Mouse (Mus musculus) CH12.LX (cell line): ENCODE data around the gene Cep41. TPM values are rescaled to one million over a fixed set of nuclear protein-coding genes. Genes with fewer than 3 reads are reported as not detected.

ENCODE experiments used
- DNase-seq: peaks from one replicate; pipeline ENCODE4 v3.0.0-alpha.2; 2013; ENCODE audit errors: extremely low read depth
- H3K27ac ChIP-seq: 2 replicates; pipeline ENCODE4 v1.5.1; 2012; ENCODE audit warnings: low read depth, mild to moderate bottlenecking, control low read depth, moderate library complexity; ENCODE audit not compliant: insufficient read depth
- H3K27me3 ChIP-seq: replicated peaks from 2 replicates; pipeline ENCODE3; 2012; ENCODE audit warnings: inconsistent platforms
- H3K36me3 ChIP-seq, 2 experiments: replicated peaks in 1 of 2; 2 replicates each; pipeline versions ENCODE3 to v1.6.1; 2012; ENCODE audit warnings: inconsistent platforms in 1 of 2, low read length in 1 of 2, mild to moderate bottlenecking in 1 of 2, mixed read lengths in 1 of 2, moderate library complexity in 1 of 2; ENCODE audit not compliant: control insufficient read depth in 1 of 2, insufficient read depth in 1 of 2
- H3K4me1 ChIP-seq, 2 experiments: 2 replicates each; pipeline ENCODE4 v1.6.1; 2012; ENCODE audit warnings: inconsistent platforms in 1 of 2, moderate library complexity in 1 of 2; ENCODE audit not compliant: insufficient read depth in 2 of 2, control insufficient read depth in 1 of 2
- H3K4me2 ChIP-seq: 2 replicates; pipeline ENCODE4 v1.6.1; 2012; ENCODE audit warnings: low read depth, mild to moderate bottlenecking, control low read depth; ENCODE audit not compliant: poor library complexity, insufficient read depth, severe bottlenecking
- H3K4me3 ChIP-seq, 3 experiments: fragments of 150-350 bp in 1 of 3; sonication (generic) in 1 of 3; replicated peaks in 1 of 3; 2 replicates each; pipeline versions ENCODE3 to v1.5.1; 2011 to 2012; ENCODE audit warnings: low read depth in 2 of 3, low read length in 2 of 3, mild to moderate bottlenecking in 2 of 3, moderate library complexity in 2 of 3, control low read depth in 1 of 3, improper control_type of control experiment in 1 of 3, inconsistent platforms in 1 of 3, mixed read lengths in 1 of 3; ENCODE audit not compliant: poor library complexity in 1 of 3
- H3K79me2 ChIP-seq: replicated peaks from 2 replicates; pipeline ENCODE4 v1.6.1; 2012; ENCODE audit warnings: mild to moderate bottlenecking, moderate library complexity; ENCODE audit not compliant: control insufficient read depth, poor library complexity, insufficient read depth, severe bottlenecking; ENCODE audit errors: extremely low read depth
- H3K9ac ChIP-seq: 2 replicates; pipeline ENCODE4 v1.6.1; 2012; ENCODE audit warnings: low read depth, mild to moderate bottlenecking, control low read depth, moderate library complexity; ENCODE audit not compliant: insufficient read depth
- H3K9me3 ChIP-seq: replicated peaks from 2 replicates; pipeline ENCODE3; 2012; ENCODE audit warnings: low read length, inconsistent platforms, mixed read lengths
- BHLHE40 ChIP-seq: IDR thresholded peaks from 2 replicates; pipeline ENCODE4 v1.6.1; 2011; ENCODE audit warnings: mild to moderate bottlenecking, low read depth, low read length, improper control_type of control experiment
- CHD1 ChIP-seq: IDR thresholded peaks from 2 replicates; pipeline ENCODE4 v1.6.1; 2012; ENCODE audit warnings: low read depth, low read length, improper control_type of control experiment, inconsistent platforms
- CHD2 ChIP-seq: IDR thresholded peaks from 2 replicates; pipeline ENCODE4 v1.6.1; 2011; ENCODE audit warnings: low read length, improper control_type of control experiment
- CTCF ChIP-seq, 2 experiments: IDR thresholded peaks in 1 of 2; conservative IDR thresholded peaks in 1 of 2; 2 replicates each; pipeline ENCODE4 v1.5.1; 2011 to 2012; ENCODE audit warnings: low read depth in 2 of 2, low read length in 2 of 2, improper control_type of control experiment in 1 of 2, inconsistent platforms in 1 of 2, mild to moderate bottlenecking in 1 of 2, moderate library complexity in 1 of 2
- EP300 ChIP-seq: IDR thresholded peaks from 2 replicates; pipeline ENCODE4 v1.6.1; 2011; ENCODE audit warnings: low read length, improper control_type of control experiment
- GABPA ChIP-seq: IDR thresholded peaks from 2 replicates; pipeline ENCODE4 v1.6.1; 2012; ENCODE audit warnings: low read depth, low read length, improper control_type of control experiment, inconsistent platforms; ENCODE audit not compliant: insufficient replicate concordance
- MAZ ChIP-seq: IDR thresholded peaks from 2 replicates; pipeline ENCODE4 v1.6.1; 2012; ENCODE audit warnings: low read depth, mild to moderate bottlenecking, inconsistent platforms, low read length, improper control_type of control experiment, moderate library complexity
- NELFE ChIP-seq: IDR thresholded peaks from 2 replicates; pipeline ENCODE4 v1.6.1; 2011; ENCODE audit warnings: low read depth, low read length, improper control_type of control experiment
- RAD21 ChIP-seq: IDR thresholded peaks from 2 replicates; pipeline ENCODE4 v1.6.1; 2011; ENCODE audit warnings: low read depth, mild to moderate bottlenecking, low read length, improper control_type of control experiment, moderate library complexity
- RCOR1 ChIP-seq: conservative IDR thresholded peaks from 2 replicates; pipeline ENCODE4 v1.6.1; 2012; ENCODE audit warnings: low read depth, mild to moderate bottlenecking, inconsistent platforms, low read length, improper control_type of control experiment
- SIN3A ChIP-seq: IDR thresholded peaks from 2 replicates; pipeline ENCODE4 v1.6.1; 2012; ENCODE audit warnings: low read length, improper control_type of control experiment, inconsistent platforms
- UBTF ChIP-seq: IDR thresholded peaks from 2 replicates; pipeline ENCODE4 v1.6.1; 2012; ENCODE audit warnings: low read depth, mild to moderate bottlenecking, inconsistent platforms, low read length, improper control_type of control experiment, moderate library complexity
- USF1 ChIP-seq: IDR thresholded peaks from 2 replicates; pipeline ENCODE4 v1.6.1; 2014; ENCODE audit warnings: low read depth, mild to moderate bottlenecking, inconsistent platforms, low read length, improper control_type of control experiment
- USF2 ChIP-seq: conservative IDR thresholded peaks from 2 replicates; pipeline ENCODE4 v1.6.1; 2011; ENCODE audit warnings: low read depth, low read length, improper control_type of control experiment
- ZKSCAN1 ChIP-seq: IDR thresholded peaks from 2 replicates; pipeline ENCODE4 v1.6.1; 2012; ENCODE audit warnings: low read depth, inconsistent platforms, low read length, improper control_type of control experiment, borderline replicate concordance
- ZNF384 ChIP-seq: IDR thresholded peaks from 2 replicates; pipeline ENCODE4 v1.6.1; 2012; ENCODE audit warnings: low read depth, low read length, improper control_type of control experiment, inconsistent platforms
- dilution Hi-C: fragments of 300-500 bp; cut with MboI; formaldehyde crosslinking; loops from 2 replicates; pipeline ENCODE4 v1.14.3; 2020; ENCODE audit warnings: low sequenced_read_pairs; ENCODE audit not compliant: extremely low pct_unique_long_range_greater_than_20kb, extremely low pct_ligation_motif_present
- in situ Hi-C: fragments of 300-500 bp; cut with MboI; formaldehyde crosslinking; loops from 3 replicates; pipeline ENCODE4 v1.14.3; 2019; ENCODE audit warnings: low sequenced_read_pairs, low pct_ligation_motif_present, low pct_unique_long_range_greater_than_20kb, mixed read lengths
- polyA plus RNA-seq: library from polyadenylated mRNA; unstranded; fragments of >175 nt; gene quantifications from 2 replicates; pipeline ENCODE4 v1.2.1, GENCODE M21; 2012; ENCODE audit warnings: low read depth; ENCODE audit not compliant: insufficient read length
- total RNA-seq, 2 experiments: library from RNA; depleted of rRNA; stranded (reverse); fragments of 300-350 nt in 1 of 2; fragments of >200 nt in 1 of 2; gene quantifications; 2 replicates each; pipeline ENCODE4 v1.2.3; 2012 to 2014

Cep41 gene
- total and polyA plus RNA-seq, 3 experiments, result 4.2 to 11.4 (median 8.7) TPM

DNA sequence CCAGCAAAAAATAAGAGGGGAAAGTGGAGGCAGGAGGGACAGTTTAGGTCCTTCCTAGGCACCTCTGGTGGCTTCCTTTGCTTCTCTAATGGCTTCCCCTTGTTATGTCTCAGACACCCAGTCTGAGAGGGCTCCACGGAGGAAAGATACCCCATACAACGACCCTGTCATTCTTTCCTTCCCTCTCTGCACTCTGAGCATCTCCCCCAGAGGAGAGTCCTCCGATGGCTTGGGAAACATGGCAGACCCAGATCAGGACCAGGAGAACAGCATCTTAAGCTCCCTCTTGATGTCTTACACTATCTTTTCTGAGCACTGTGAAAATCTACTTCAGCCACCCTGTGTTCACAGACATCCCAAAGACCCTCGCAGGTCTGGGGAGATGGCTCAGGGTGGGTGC lies 77.8 kb downstream of the Cep41 start:
- in situ Hi-C loops, result no loop called here
- no peaks in the 10 kb centered on the region for H3K27me3 ChIP-seq
- dilution Hi-C loops, result no loop called here

GRCm38 (mm10) chr6:30614251-30614650 lies 79.3 kb downstream of the Cep41 start:
- no peaks in the 10 kb centered on the region for H3K27me3 ChIP-seq
- in situ Hi-C loops, result no loop called here
- no peak for DNase-seq
- no peaks in the 10 kb centered on the region for H3K36me3 ChIP-seq
- no peak overlapping the region for H3K9ac ChIP-seq
- H3K4me3 ChIP-seq, result no peak overlapping the region
- H3K9me3 ChIP-seq, result no peaks in the 10 kb centered on the region
- H3K27ac ChIP-seq, result no peak overlapping the region
- peaks cover 3% of the 10 kb centered on the region in 2 experiments; a peak in 2 of 4 replicates for H3K4me1 ChIP-seq
- no peaks in the 10 kb centered on the region for H3K79me2 ChIP-seq
- no peak for TF ChIP-seq GABPA
- TF ChIP-seq CHD2, result no peak
- no peak for TF ChIP-seq USF1
- no peak for TF ChIP-seq EP300
- no peak for TF ChIP-seq CTCF (conservative IDR thresholded peaks at IDR 0.05 in 1 of 2, IDR thresholded peaks at IDR 0.05 in 1 of 2; ENCODE audit: low read depth in 2 of 2, low read length in 2 of 2)
- no peak for TF ChIP-seq BHLHE40
- no peak for TF ChIP-seq USF2
- no peak for TF ChIP-seq ZNF384
- TF ChIP-seq ZKSCAN1, result no peak
- no peak for TF ChIP-seq CHD1
- no peak for TF ChIP-seq NELFE
- TF ChIP-seq MAZ, result no peak
- no peak for TF ChIP-seq SIN3A
- TF ChIP-seq, all 38 proteins: peak for 0
- dilution Hi-C loops, result no loop called here
- no peak overlapping the region for H3K4me2 ChIP-seq

More for the DNA sequence above, 77.8 kb downstream of the Cep41 start:
- Histone ChIP-seq H3K4me1 (peaks cover 3% of the 10 kb centered on the region in 2 experiments; a peak in 2 of 4 replicates), H3K9ac (no peak overlapping the region), H3K4me2 (no peak overlapping the region), H3K79me2 (no peaks in the 10 kb centered on the region), H3K27ac (no peak overlapping the region), H3K9me3 (no peaks in the 10 kb centered on the region), H3K4me3 (no peak overlapping the region), H3K36me3 (no peaks in the 10 kb centered on the region)
- no peak for DNase-seq
- no peak for TF ChIP-seq UBTF
- TF ChIP-seq RAD21, result no peak
- TF ChIP-seq RCOR1, result no peak
